In genomic region chr7:64751465-64751864, GRCm38 (mm10) we compare ENCODE assay signal across 8 mouse cellular contexts.
DNase-seq lines count a peak whose midpoint lies in the region; ATAC-seq and TF ChIP-seq lines count a peak whose summit lies in the region.

No protein-coding gene starts in this region.

- 25% methylated on average over 5 of the region's 5 CpGs for WGBS in intestine, postnatal 0 days
- 37% methylated on average over 5 of the region's 5 CpGs for WGBS in limb, embryonic 10.5 days
- WGBS in midbrain, embryonic 16.5 days: 33% methylated on average over 5 of the region's 5 CpGs
- 25% methylated on average over 5 of the region's 5 CpGs for WGBS in stomach, postnatal 0 days

- H3K27ac ChIP-seq in intestine, postnatal 0 days (ENCODE audit: low read depth, low read length): no peak overlapping the region
- H3K27ac ChIP-seq in limb, embryonic 10.5 days: no peak overlapping the region
- H3K27ac ChIP-seq in midbrain, embryonic 16.5 days (ENCODE audit: low read length): peak overlapping the region; percentile 44; the same call in 1 of the 2 replicates
- no peak overlapping the region for H3K27ac ChIP-seq in stomach, postnatal 0 days (replicated peaks)

- no peak overlapping the region for H3K9ac ChIP-seq in intestine, postnatal 0 days (ENCODE audit: low read depth, low read length)
- no peak overlapping the region for H3K9ac ChIP-seq in midbrain, embryonic 16.5 days (ENCODE audit: low read depth, low read length)
- no peak overlapping the region for H3K9ac ChIP-seq in stomach, postnatal 0 days (ENCODE audit: low read length)

- DNase-seq in left cerebral cortex, adult 18-20 months (ENCODE audit: low spot score in 2 of 2): peak; percentile 70 to 75
- DNase-seq in left cerebral cortex, adult 11 months (ENCODE audit: low spot score): no peak
- peak; percentile 83 to 85 for DNase-seq in cerebellum, postnatal 10 days
- peak; percentile 65 to 68 for DNase-seq in frontal cortex, postnatal 10 days (ENCODE audit: low spot score in 2 of 2)
- peak; percentile 79 for DNase-seq in limb, embryonic 10.5 days (ENCODE audit: low spot score)
- peak; percentile 70 for DNase-seq in stomach, postnatal 0 days (ENCODE audit: low spot score)

- H3K9me3 ChIP-seq in intestine, postnatal 0 days (ENCODE audit: control insufficient read depth): no peaks in the 10 kb centered on the region
- no peaks in the 10 kb centered on the region for H3K9me3 ChIP-seq in limb, embryonic 10.5 days (replicated peaks)
- no peaks in the 10 kb centered on the region for H3K9me3 ChIP-seq in midbrain, embryonic 16.5 days (replicated peaks; ENCODE audit: control insufficient read depth, low read length, poor library complexity, severe bottlenecking)
- no peaks in the 10 kb centered on the region for H3K9me3 ChIP-seq in stomach, postnatal 0 days (ENCODE audit: control insufficient read depth, low read length)

- no peaks in the 10 kb centered on the region for H3K4me1 ChIP-seq in intestine, postnatal 0 days (replicated peaks; ENCODE audit: control insufficient read depth, insufficient read depth, low read length)
- peaks cover 3% of the 10 kb centered on the region; the same call in 1 of the 2 replicates for H3K4me1 ChIP-seq in limb, embryonic 10.5 days
- no peaks in the 10 kb centered on the region for H3K4me1 ChIP-seq in midbrain, embryonic 16.5 days (ENCODE audit: control insufficient read depth, insufficient read depth, low read length)
- no peaks in the 10 kb centered on the region for H3K4me1 ChIP-seq in stomach, postnatal 0 days (replicated peaks; ENCODE audit: control insufficient read depth, insufficient read depth)

- peak; percentile 95 for TF ChIP-seq CTCF in intestine, postnatal 0 days (IDR thresholded peaks at IDR 0.05; ENCODE audit: low read depth)
- peak; percentile 94 for TF ChIP-seq CTCF in stomach, postnatal 0 days (IDR thresholded peaks at IDR 0.05; ENCODE audit: low read depth)

- H3K4me3 ChIP-seq in intestine, postnatal 0 days (ENCODE audit: low read depth, low read length): no peak overlapping the region
- no peak overlapping the region for H3K4me3 ChIP-seq in limb, embryonic 10.5 days
- no peak overlapping the region for H3K4me3 ChIP-seq in midbrain, embryonic 16.5 days (ENCODE audit: low read depth, low read length)
- H3K4me3 ChIP-seq in stomach, postnatal 0 days (ENCODE audit: low read depth, low read length): no peak overlapping the region

- ATAC-seq in intestine, postnatal 0 days: 0 out of 2 replicates have a peak, but pooled peaks have one; percentile 44
- ATAC-seq in midbrain, embryonic 16.5 days: peak; percentile 73
- ATAC-seq in stomach, postnatal 0 days (ENCODE audit: low FRiP score, low TSS enrichment): peak; percentile 28; the same call in 1 of the 2 replicates

- H3K4me2 ChIP-seq in intestine, postnatal 0 days (replicated peaks; ENCODE audit: low read depth): no peak overlapping the region
- no peak overlapping the region for H3K4me2 ChIP-seq in midbrain, embryonic 16.5 days (ENCODE audit: low read length)
- H3K4me2 ChIP-seq in stomach, postnatal 0 days (replicated peaks; ENCODE audit: low read depth): no peak overlapping the region

- TF ChIP-seq EP300 in stomach, postnatal 0 days (optimal IDR thresholded peaks at IDR 0.05): no peak

- no peaks in the 10 kb centered on the region for H3K27me3 ChIP-seq in intestine, postnatal 0 days (replicated peaks; ENCODE audit: control insufficient read depth, insufficient read depth, low read length)
- H3K27me3 ChIP-seq in limb, embryonic 10.5 days (ENCODE audit: low read depth, poor library complexity, severe bottlenecking): no peaks in the 10 kb centered on the region
- no peaks in the 10 kb centered on the region for H3K27me3 ChIP-seq in midbrain, embryonic 16.5 days (ENCODE audit: control insufficient read depth, insufficient read depth, low read depth, low read length)
- H3K27me3 ChIP-seq in stomach, postnatal 0 days (ENCODE audit: control insufficient read depth, insufficient read depth, low read length): no peaks in the 10 kb centered on the region

- no peaks in the 10 kb centered on the region for H3K36me3 ChIP-seq in intestine, postnatal 0 days (ENCODE audit: control insufficient read depth, insufficient read depth)
- no peaks in the 10 kb centered on the region for H3K36me3 ChIP-seq in limb, embryonic 10.5 days
- no peaks in the 10 kb centered on the region; the same call in 1 of the 2 replicates for H3K36me3 ChIP-seq in midbrain, embryonic 16.5 days (ENCODE audit: control insufficient read depth, insufficient read depth, low read length)
- no peaks in the 10 kb centered on the region for H3K36me3 ChIP-seq in stomach, postnatal 0 days (ENCODE audit: control insufficient read depth, insufficient read depth, low read length)
